Mouse (Mus musculus): ENCODE results near the gene Fbxw8. TPM values are rescaled to one million over a fixed set of nuclear protein-coding genes. Genes with fewer than 3 reads are reported as not detected.

Gene Fbxw8
- total RNA-seq, 2 experiments from 2014 or later = 20.8 to 24.2 TPM

DNA sequence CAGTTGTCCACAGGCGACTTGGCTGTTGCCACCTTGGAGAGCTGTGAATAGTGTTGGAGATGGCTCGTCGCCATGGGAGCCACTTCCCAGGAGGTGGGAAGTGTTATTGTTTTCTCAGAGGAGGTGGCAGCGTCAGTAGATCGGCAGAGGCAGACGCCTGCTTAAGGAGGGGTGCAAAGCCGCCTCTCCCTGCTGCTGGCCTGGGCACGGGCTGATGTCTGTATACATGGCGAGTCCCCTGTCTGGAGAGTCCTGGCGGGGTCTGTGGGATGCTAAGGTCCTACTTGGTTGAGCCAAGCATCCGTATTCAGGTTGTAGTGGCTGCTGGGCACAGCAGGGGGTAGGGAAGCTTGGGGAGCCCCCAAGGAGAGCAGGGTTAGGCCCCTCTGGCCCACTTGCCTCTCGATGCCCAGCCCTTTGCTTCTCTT lies 116.0 kb downstream of the Fbxw8 start:
- intact Hi-C loops (cut with DNase I) = no loop called here
- H3K4me3 ChIP-seq = no peak overlapping the region
- H3K27ac ChIP-seq = no peak overlapping the region
- no peak for DNase-seq
- TF ChIP-seq CTCF (IDR thresholded peaks at IDR 0.05) = no peak

DNA sequence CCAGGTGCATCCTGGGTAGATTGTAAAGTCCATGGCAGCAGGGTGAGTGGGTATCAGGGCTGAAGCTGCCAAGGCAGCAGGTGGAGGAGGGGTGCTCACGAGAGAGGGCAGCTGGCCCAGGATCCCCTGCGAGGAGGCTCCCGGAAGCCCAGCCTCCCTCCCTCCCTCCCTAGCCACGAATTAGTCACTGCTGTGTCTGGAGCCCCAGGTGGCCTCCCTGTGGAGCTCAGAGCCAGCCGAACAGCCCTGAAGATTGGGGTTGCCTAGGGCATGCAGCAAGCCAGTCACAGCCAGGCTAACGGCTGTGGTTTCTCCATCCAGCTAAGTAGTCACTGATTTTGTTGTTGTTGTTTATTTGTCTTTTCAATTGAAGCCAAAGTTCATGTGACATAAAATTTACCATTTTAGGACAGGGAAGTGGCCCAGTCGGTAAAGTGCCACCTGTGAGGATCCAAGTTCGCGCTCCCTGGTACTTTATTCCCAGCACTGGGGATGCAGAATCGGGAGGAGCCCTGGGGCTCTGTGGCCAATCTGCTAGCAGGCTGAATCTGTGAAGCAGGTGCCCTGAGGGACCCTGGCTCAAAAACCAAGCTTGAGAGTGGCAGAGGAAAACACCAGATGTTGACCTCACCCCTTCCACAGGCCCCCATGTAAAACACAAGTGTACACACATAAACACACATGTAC lies 117.3 kb downstream of the Fbxw8 start:
- no peak for TF ChIP-seq CTCF (IDR thresholded peaks at IDR 0.05)
- intact Hi-C loops (cut with DNase I) = no loop called here
- no peak overlapping the region for H3K4me3 ChIP-seq
- DNase-seq = no peak
- H3K27ac ChIP-seq = no peak overlapping the region

DNA sequence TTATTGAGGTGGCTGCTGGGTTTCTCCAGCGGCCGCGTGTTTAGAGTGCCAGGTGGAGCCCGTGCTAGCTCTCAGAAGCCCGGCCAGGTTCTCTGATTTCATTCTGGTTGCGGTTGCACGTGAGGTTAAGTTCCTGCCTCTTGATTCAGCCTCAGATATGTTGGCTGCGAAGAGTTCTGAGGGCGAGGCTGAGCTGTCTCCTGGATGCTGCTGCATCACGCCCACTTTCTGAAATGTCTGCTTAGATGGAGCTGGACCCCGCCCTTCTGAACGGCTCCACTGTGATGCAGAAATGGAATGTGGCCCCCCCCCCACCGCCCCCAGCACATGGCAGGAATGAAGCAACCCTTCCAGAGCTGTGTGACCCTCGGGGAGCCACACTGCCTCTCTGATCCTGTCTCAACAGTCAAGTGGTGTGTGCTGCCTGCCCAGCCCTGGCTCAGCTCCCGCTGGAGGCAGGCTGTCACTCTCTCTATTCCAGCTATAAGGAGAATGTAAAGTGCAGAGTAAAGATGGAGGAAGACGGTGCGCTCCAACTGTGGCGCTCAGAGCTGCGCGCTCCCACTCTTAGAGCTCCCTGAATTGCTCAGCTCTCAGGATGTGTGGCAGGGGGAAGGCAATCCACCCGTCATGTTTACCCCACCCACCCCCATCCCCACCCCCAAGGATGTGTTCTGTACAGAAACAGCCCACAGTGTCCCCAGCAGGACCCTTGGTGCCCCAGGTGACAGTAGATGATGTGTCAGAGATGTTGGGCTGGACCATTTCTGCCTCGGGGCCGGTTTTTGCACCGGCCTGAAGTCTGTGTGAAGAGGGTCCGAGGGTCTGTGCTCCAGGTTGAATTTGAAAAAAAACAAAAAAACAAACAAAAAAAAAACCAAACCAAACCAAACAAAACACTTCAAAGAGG lies 118.1 kb downstream of the Fbxw8 start:
- H3K27ac ChIP-seq = no peak overlapping the region
- no peak for DNase-seq
- no peak overlapping the region for H3K4me3 ChIP-seq
- intact Hi-C loops (cut with DNase I) = no loop called here
- TF ChIP-seq CTCF (IDR thresholded peaks at IDR 0.05) = no peak

- H3K4me3 ChIP-seq = no peak overlapping the region
- no peak for TF ChIP-seq CTCF (IDR thresholded peaks at IDR 0.05)
- intact Hi-C loops (cut with DNase I) = no loop called here
- H3K27ac ChIP-seq = no peak overlapping the region
- no peak for DNase-seq
These were observed 119.5 kb downstream of the Fbxw8 start for GRCm38 (mm10) chr5:118035786-118036185.

- H3K27ac ChIP-seq = no peak overlapping the region
- no peak for TF ChIP-seq CTCF (IDR thresholded peaks at IDR 0.05)
- intact Hi-C loops (cut with DNase I) = no loop called here
- no peak for DNase-seq
- no peak overlapping the region for H3K4me3 ChIP-seq
These were observed 120.6 kb downstream of the Fbxw8 start for GRCm38 (mm10) chr5:118034632-118035031.

DNA sequence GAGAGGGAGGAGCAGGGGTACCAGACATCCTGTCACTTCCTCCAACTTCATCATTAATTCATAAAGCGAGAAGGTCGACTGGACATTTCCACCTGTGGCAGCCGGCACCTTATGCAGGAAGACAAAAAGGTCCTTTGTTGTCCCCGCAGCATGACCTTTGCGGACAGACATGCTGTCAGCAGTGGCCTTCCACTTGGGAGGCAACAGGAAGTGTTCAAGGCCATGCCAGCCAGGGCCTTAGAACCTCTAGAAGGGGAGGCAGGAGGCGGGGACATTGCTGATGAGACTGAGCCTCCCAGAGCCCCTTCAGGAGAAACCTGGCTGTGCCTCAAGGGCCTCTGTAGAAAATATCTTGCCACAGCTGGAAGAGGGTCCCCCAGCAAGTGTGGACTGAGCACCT lies 121.5 kb downstream of the Fbxw8 start:
- no peak for TF ChIP-seq CTCF (IDR thresholded peaks at IDR 0.05)
- intact Hi-C loops (cut with DNase I) = no loop called here
- Histone ChIP-seq H3K4me3 (no peak overlapping the region), H3K27ac (no peak overlapping the region)
- no peak for DNase-seq

- intact Hi-C loops (cut with DNase I) = no loop called here
- no peak overlapping the region for H3K4me3 ChIP-seq
- H3K27ac ChIP-seq = no peak overlapping the region
- DNase-seq = no peak
- no peak for TF ChIP-seq CTCF (IDR thresholded peaks at IDR 0.05)
These were observed 121.9 kb downstream of the Fbxw8 start for GRCm38 (mm10) chr5:118033328-118033727.

- H3K27ac ChIP-seq = no peak overlapping the region
- intact Hi-C loops (cut with DNase I) = no loop called here
- H3K4me3 ChIP-seq = no peak overlapping the region
- no peak for TF ChIP-seq CTCF (IDR thresholded peaks at IDR 0.05)
- DNase-seq = no peak
These were observed 123.8 kb downstream of the Fbxw8 start for GRCm38 (mm10) chr5:118031508-118031907.

DNA sequence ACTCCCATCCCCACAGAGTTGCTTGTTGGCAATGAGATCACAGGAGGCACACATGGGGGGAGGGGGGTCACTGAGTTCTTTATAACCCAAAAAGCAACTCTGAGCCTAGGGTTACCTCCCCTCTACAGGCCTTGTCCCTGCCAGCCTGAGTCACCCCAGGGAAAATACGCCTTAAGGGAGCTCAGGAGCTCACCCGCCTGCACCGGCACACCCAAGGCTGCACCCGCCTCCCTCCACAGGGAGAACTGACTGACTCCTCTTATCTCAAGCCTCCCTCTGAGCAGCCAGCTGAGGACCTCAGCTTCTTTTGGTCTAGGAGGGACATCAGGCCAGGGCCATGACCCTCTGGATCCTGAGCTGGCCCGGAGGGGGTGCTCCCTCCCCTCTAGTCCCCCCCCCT lies 124.2 kb downstream of the Fbxw8 start:
- intact Hi-C loops (cut with DNase I) = no loop called here
- TF ChIP-seq CTCF (IDR thresholded peaks at IDR 0.05) = no peak
- no peak for DNase-seq
- no peak overlapping the region for H3K27ac ChIP-seq
- no peak overlapping the region for H3K4me3 ChIP-seq

GRCm38 (mm10) chr5:118030022-118030675 lies 125.1 kb downstream of the Fbxw8 start:
- no peak for DNase-seq
- H3K27ac ChIP-seq = no peak overlapping the region
- no peak overlapping the region for H3K4me3 ChIP-seq
- intact Hi-C loops (cut with DNase I) = no loop called here
- TF ChIP-seq CTCF (IDR thresholded peaks at IDR 0.05) = no peak

DNA sequence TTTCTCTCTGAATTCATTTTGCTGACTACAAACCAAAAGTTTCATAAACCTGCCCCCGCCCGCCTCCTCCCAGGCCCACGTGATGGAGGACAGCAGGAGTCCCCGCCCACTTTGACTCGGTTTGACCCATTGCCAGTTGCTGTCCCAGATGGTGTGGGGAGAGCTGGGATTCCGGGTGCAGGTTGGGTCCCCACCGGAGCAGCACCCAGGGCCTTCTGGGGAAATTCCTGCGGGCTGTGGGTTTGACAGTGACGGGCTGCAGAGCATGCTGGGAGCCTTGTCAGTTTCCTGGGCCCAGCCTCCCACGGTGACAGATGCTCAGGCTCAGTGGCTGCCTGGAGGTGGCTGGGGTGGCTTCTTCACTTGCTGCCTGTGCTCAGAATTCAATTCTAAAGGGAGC lies 125.8 kb downstream of the Fbxw8 start:
- peak overlapping the region; percentile 72 for H3K4me3 ChIP-seq
- no peak for DNase-seq
- no peak for TF ChIP-seq CTCF (IDR thresholded peaks at IDR 0.05)
- intact Hi-C loops (cut with DNase I) = no loop called here
- no peak overlapping the region for H3K27ac ChIP-seq

GRCm38 (mm10) chr5:118029035-118029408 lies 126.2 kb downstream of the Fbxw8 start:
- DNase-seq = no peak
- no peak for TF ChIP-seq CTCF (IDR thresholded peaks at IDR 0.05)
- intact Hi-C loops (cut with DNase I) = no loop called here
- H3K4me3 ChIP-seq = peak overlapping the region; percentile 72
- H3K27ac ChIP-seq = no peak overlapping the region

Data from gastrocnemius, adult 2 months (tissue).